ENCODE assay signal across 23 mouse cellular contexts in genomic region chr9:111143387-111143786, GRCm38 (mm10). TPM values are rescaled to one million over a fixed set of nuclear protein-coding genes. Genes with fewer than 3 reads are reported as not detected.
DNase-seq lines count a peak whose midpoint lies in the region; ATAC-seq and TF ChIP-seq lines count a peak whose summit lies in the region.
"Had no signal": no experiment of that assay in that cellular context is flagged by ENCODE, and none has a peak within 500 bp of the region (broad histone marks: within the 10 kb centered on the region; RNA-seq: fewer than 3 reads in every experiment).

No protein-coding gene starts in this region.

- no peak for DNase-seq in gastrocnemius, adult 2 months
- DNase-seq in gastrocnemius, postnatal 25 days, result no peak
- no peak for DNase-seq in spleen, adult 2 months (ENCODE audit: low read depth in 1 of 2, low spot score in 2 of 2)
- DNase-seq in spleen, postnatal 4 days (ENCODE audit: low spot score in 2 of 2), result no peak
- no peak for DNase-seq in right cerebral cortex, postnatal 36 days (ENCODE audit: low spot score in 2 of 2)
- DNase-seq in urinary bladder, postnatal 4 days (ENCODE audit: low spot score in 2 of 2), result no peak
- DNase-seq: adrenal gland, adult 2 months; kidney, adult 9 months; kidney, postnatal 14 days; layer of hippocampus, postnatal 36 days; lung, adult 2 months; thymus, postnatal 14 days had no signal

- ATAC-seq in megakaryocyte progenitor cell, adult 5-6 weeks (replicated peaks; ENCODE audit: poor library complexity), result peak; percentile 67
- ATAC-seq: CD4-positive, CD25-positive, alpha-beta regulatory T cell, adult 4 months; hindbrain, embryonic 16.5 days; intestine, embryonic 15.5 days; midbrain, embryonic 15.5 days had no signal

- 0 out of 2 replicates have a peak, but pooled peaks cover 3% of the 10 kb centered on the region for H3K36me3 ChIP-seq in spleen, adult 2 months (ENCODE audit: control insufficient read depth, insufficient read depth, low read length)
- H3K36me3 ChIP-seq: intestine, embryonic 15.5 days; midbrain, embryonic 15.5 days had no signal

- H3K27me3 ChIP-seq in spleen, adult 2 months (ENCODE audit: control insufficient read depth, insufficient read depth, low read length), result no peaks in the 10 kb centered on the region
- H3K27me3 ChIP-seq: embryonic facial prominence, embryonic 13.5 days; forebrain, embryonic 12.5 days; intestine, embryonic 15.5 days; limb, embryonic 12.5 days; midbrain, embryonic 15.5 days had no signal

- 38% methylated on average over 1 of the region's 1 CpGs for WGBS in spleen, adult 2 months

- peaks cover 3% of the 10 kb centered on the region; the same call in 1 of the 2 replicates for H3K4me1 ChIP-seq in spleen, adult 2 months (ENCODE audit: control insufficient read depth, insufficient read depth, insufficient read length)
- H3K4me1 ChIP-seq: forebrain, embryonic 12.5 days; hindbrain, embryonic 10.5 days; midbrain, embryonic 15.5 days had no signal

- H3K4me3 ChIP-seq in gastrocnemius, adult 2 months, result no peak overlapping the region
- H3K4me3 ChIP-seq in spleen, adult 2 months (ENCODE audit: extremely low read depth, insufficient read depth, insufficient read length), result no peak overlapping the region
- H3K4me3 ChIP-seq: embryonic facial prominence, embryonic 13.5 days; erythroblast, embryonic 14.5 days; forebrain, embryonic 12.5 days; hindbrain, embryonic 10.5 days; intestine, embryonic 15.5 days; limb, embryonic 12.5 days; midbrain, embryonic 15.5 days; myocyte had no signal

- no peak for TF ChIP-seq POLR2A in spleen, adult 2 months (IDR thresholded peaks at IDR 0.05; ENCODE audit: low read depth, low read length)

- TF ChIP-seq CTCF in gastrocnemius, adult 2 months (IDR thresholded peaks at IDR 0.05), result no peak
- TF ChIP-seq CTCF in spleen, adult 2 months (IDR thresholded peaks at IDR 0.05; ENCODE audit: extremely low read depth, insufficient read depth, insufficient read length, insufficient replicate concordance), result no peak

- H3K27ac ChIP-seq in gastrocnemius, adult 2 months, result peak overlapping the region; percentile 76
- H3K27ac ChIP-seq in spleen, adult 2 months (ENCODE audit: insufficient read depth, low read length), result peak overlapping the region; percentile 57; the same call in 1 of the 2 replicates
- H3K27ac ChIP-seq: embryonic facial prominence, embryonic 13.5 days; forebrain, embryonic 12.5 days; hindbrain, embryonic 10.5 days; intestine, embryonic 15.5 days; limb, embryonic 12.5 days; midbrain, embryonic 15.5 days had no signal

- intact Hi-C loops in gastrocnemius, adult 2 months (cut with DNase I), result no loop called here

RNA-seq across cellular contexts. Expression of gene Lrrfip2, which starts 26.0 kb away (rescaled TPM):
- total RNA-seq in gastrocnemius, adult 2 months (2021), result 10 to 100 TPM; 72.6 to 74.8 TPM
- total RNA-seq in gastrocnemius, postnatal 25 days (2021), result 10 to 100 TPM; 63.6 to 71.3 TPM
- polyA plus RNA-seq in spleen, adult 2 months (2012; rRNA removed), result 5.3 and 6.4 TPM in 2 replicates
- total RNA-seq in megakaryocyte progenitor cell, adult 5-6 weeks (2015), result 43.9 and 48.3 TPM in 2 replicates
- 66.8 and 74.0 TPM in 2 replicates for total RNA-seq in megakaryocyte progenitor cell, adult 5-6 weeks (2017)
